Mouse (Mus musculus) kidney, embryonic 16.5 days (tissue): ENCODE measurements at regions not wholly inside any gene's neighbourhood (a gene's known extent, or its start where the extent isn't known, plus 50 kb on each side); places are given as distances from the start of the nearest gene placed in this dataset.

Source experiments
- ATAC-seq: fragments of 200-750 bp; cut with Nextera tagmentation; 2 replicates; pipeline ENCODE4 v1.8.0; 2017; ENCODE audit warnings: moderate TSS enrichment; ENCODE audit not compliant: low FRiP score, low TSS enrichment
- H3K27ac ChIP-seq: fragments of 300-500 bp; sonication (generic); 2 replicates; pipeline ENCODE4 v1.5.1; 2014; ENCODE audit warnings: low read length
- H3K27me3 ChIP-seq: fragments of 300-500 bp; sonication (generic); 2 replicates; pipeline ENCODE4 v1.6.1; 2014; ENCODE audit warnings: low read length, control low read depth, mixed read lengths; ENCODE audit not compliant: insufficient read depth
- H3K36me3 ChIP-seq: fragments of 300-500 bp; sonication (generic); 2 replicates; pipeline ENCODE4 v1.6.1; 2014; ENCODE audit warnings: low read length, control low read depth, mixed read lengths; ENCODE audit not compliant: insufficient read depth
- H3K4me1 ChIP-seq: fragments of 300-500 bp; sonication (generic); 2 replicates; pipeline ENCODE4 v1.6.1; 2014; ENCODE audit warnings: low read length, control low read depth, mixed read lengths; ENCODE audit not compliant: insufficient read depth
- H3K4me2 ChIP-seq: fragments of 300-500 bp; sonication (generic); replicated peaks from 2 replicates; pipeline ENCODE4 v1.6.1; 2014; ENCODE audit warnings: low read depth, low read length
- H3K4me3 ChIP-seq: fragments of 300-500 bp; sonication (generic); 2 replicates; pipeline ENCODE4 v1.5.1; 2014; ENCODE audit warnings: mild to moderate bottlenecking, low read length
- H3K9ac ChIP-seq: fragments of 300-500 bp; sonication (generic); replicated peaks from 2 replicates; pipeline ENCODE4 v1.6.1; 2014; ENCODE audit warnings: low read length
- H3K9me3 ChIP-seq: fragments of 300-500 bp; sonication (generic); 2 replicates; pipeline ENCODE4 v1.6.1; 2016; ENCODE audit warnings: low read length, control low read depth
- WGBS: fragments of 180-500 bp; shearing (Covaris S2); extraction: QIAGEN DNeasy Blood & Tissue Kit; methylation state at CpG from one replicate; pipeline ENCODE4 v1.1.7; 2014; 5-methylcytosine and 5-hydroxymethylcytosine counted together

- Histone ChIP-seq H3K4me1 (0 out of 2 replicates have a peak, but pooled peaks cover 9% of the 10 kb centered on the region), H3K27ac (peak overlapping the region; percentile 25; the same call in 1 of the 2 replicates), H3K9ac (no peak overlapping the region), H3K9me3 (no peaks in the 10 kb centered on the region), H3K4me3 (no peak overlapping the region), H3K4me2 (no peak overlapping the region), H3K36me3 (no peaks in the 10 kb centered on the region), H3K27me3 (no peaks in the 10 kb centered on the region)
- WGBS, result 57% methylated on average over 4 of the region's 4 CpGs
- peak; percentile 78; the same call in 1 of the 2 replicates for ATAC-seq
Observed at GRCm38 (mm10) chr14:86184663-86185381, 956.2 kb downstream of the Diaph3 start.

GRCm38 (mm10) chr14:86178517-86178916 lies 962.5 kb downstream of the Diaph3 start:
- Histone ChIP-seq H3K27ac (no peak overlapping the region), H3K36me3 (no peaks in the 10 kb centered on the region), H3K27me3 (no peaks in the 10 kb centered on the region), H3K4me3 (no peak overlapping the region), H3K9me3 (no peaks in the 10 kb centered on the region), H3K4me2 (no peak overlapping the region), H3K9ac (no peak overlapping the region), H3K4me1 (0 out of 2 replicates have a peak, but pooled peaks cover 9% of the 10 kb centered on the region)
- 40% methylated on average over 4 of the region's 4 CpGs for WGBS
- ATAC-seq, result peak; percentile 91

- no peak for ATAC-seq
- H3K27ac ChIP-seq, result no peak overlapping the region
Observed at GRCm38 (mm10) chr14:86171118-86171517, 969.9 kb downstream of the Diaph3 start.

GRCm38 (mm10) chr14:86159151-86159550 lies 981.9 kb downstream of the Diaph3 start:
- H3K36me3 ChIP-seq, result no peaks in the 10 kb centered on the region
- 74% methylated on average over 10 of the region's 10 CpGs for WGBS
- H3K9me3 ChIP-seq, result no peaks in the 10 kb centered on the region
- no peaks in the 10 kb centered on the region for H3K4me1 ChIP-seq
- no peak overlapping the region for H3K9ac ChIP-seq
- H3K27ac ChIP-seq, result no peak overlapping the region
- no peak overlapping the region for H3K4me3 ChIP-seq
- H3K4me2 ChIP-seq, result no peak overlapping the region
- no peaks in the 10 kb centered on the region for H3K27me3 ChIP-seq
- ATAC-seq, result no peak

More at GRCm38 (mm10) chr14:86171118-86171517, 969.9 kb downstream of the Diaph3 start:
- 61% methylated on average over 1 of the region's 1 CpGs for whole genome bisulfite sequencing
- H3K36me3 ChIP-seq, result no peaks in the 10 kb centered on the region
- no peak overlapping the region for H3K4me3 ChIP-seq
- H3K27me3 ChIP-seq, result no peaks in the 10 kb centered on the region
- no peaks in the 10 kb centered on the region for H3K4me1 ChIP-seq
- no peak overlapping the region for H3K9ac ChIP-seq
- H3K4me2 ChIP-seq, result no peak overlapping the region
- no peaks in the 10 kb centered on the region for H3K9me3 ChIP-seq

- no peak overlapping the region for H3K4me3 ChIP-seq
- no peak overlapping the region for H3K9ac ChIP-seq
- H3K27ac ChIP-seq, result no peak overlapping the region
- no peaks in the 10 kb centered on the region for H3K4me1 ChIP-seq
- H3K9me3 ChIP-seq, result no peaks in the 10 kb centered on the region
- WGBS, result 95% methylated on average over 3 of the region's 3 CpGs
- H3K36me3 ChIP-seq, result no peaks in the 10 kb centered on the region
- no peak overlapping the region for H3K4me2 ChIP-seq
- ATAC-seq, result no peak
- H3K27me3 ChIP-seq, result no peaks in the 10 kb centered on the region
Observed at GRCm38 (mm10) chr14:86154688-86155087, 986.3 kb downstream of the Diaph3 start.

- Histone ChIP-seq H3K4me1 (no peaks in the 10 kb centered on the region), H3K27ac (no peak overlapping the region), H3K27me3 (no peaks in the 10 kb centered on the region), H3K36me3 (no peaks in the 10 kb centered on the region), H3K9me3 (no peaks in the 10 kb centered on the region), H3K4me3 (no peak overlapping the region), H3K9ac (no peak overlapping the region), H3K4me2 (no peak overlapping the region)
- WGBS, result 96% methylated on average over 1 of the region's 1 CpGs
- no peak for ATAC-seq
Observed at GRCm38 (mm10) chr14:86151276-86151675, 989.8 kb downstream of the Diaph3 start.

- ATAC-seq, result no peak
- no peak overlapping the region for H3K9ac ChIP-seq
- no peaks in the 10 kb centered on the region for H3K4me1 ChIP-seq
- no peaks in the 10 kb centered on the region for H3K36me3 ChIP-seq
- no peak overlapping the region for H3K4me3 ChIP-seq
- H3K9me3 ChIP-seq, result no peaks in the 10 kb centered on the region
- no peak overlapping the region for H3K4me2 ChIP-seq
- 95% methylated on average over 3 of the region's 3 CpGs for WGBS
- no peak overlapping the region for H3K27ac ChIP-seq
- no peaks in the 10 kb centered on the region for H3K27me3 ChIP-seq
Observed at GRCm38 (mm10) chr14:86150329-86150866, 990.6 kb downstream of the Diaph3 start.

- Histone ChIP-seq H3K27me3 (no peaks in the 10 kb centered on the region), H3K4me3 (no peak overlapping the region), H3K4me1 (no peaks in the 10 kb centered on the region), H3K36me3 (no peaks in the 10 kb centered on the region), H3K4me2 (no peak overlapping the region), H3K9me3 (no peaks in the 10 kb centered on the region), H3K9ac (no peak overlapping the region), H3K27ac (no peak overlapping the region)
- WGBS, result 73% methylated on average over 4 of the region's 4 CpGs
- no peak for ATAC-seq
Observed at GRCm38 (mm10) chr14:86115254-86116057, 1025.6 kb downstream of the Diaph3 start.

GRCm38 (mm10) chr14:86101497-86101896 lies 1039.5 kb downstream of the Diaph3 start:
- Histone ChIP-seq H3K36me3 (no peaks in the 10 kb centered on the region), H3K9ac (no peak overlapping the region), H3K27ac (no peak overlapping the region), H3K27me3 (no peaks in the 10 kb centered on the region), H3K4me2 (no peak overlapping the region), H3K9me3 (no peaks in the 10 kb centered on the region), H3K4me1 (no peaks in the 10 kb centered on the region), H3K4me3 (no peak overlapping the region)
- WGBS, result 32% methylated on average over 1 of the region's 1 CpGs
- ATAC-seq, result no peak
